Comparison of ENCODE assay signal across 20 mouse cellular contexts in the genomic region with DNA sequence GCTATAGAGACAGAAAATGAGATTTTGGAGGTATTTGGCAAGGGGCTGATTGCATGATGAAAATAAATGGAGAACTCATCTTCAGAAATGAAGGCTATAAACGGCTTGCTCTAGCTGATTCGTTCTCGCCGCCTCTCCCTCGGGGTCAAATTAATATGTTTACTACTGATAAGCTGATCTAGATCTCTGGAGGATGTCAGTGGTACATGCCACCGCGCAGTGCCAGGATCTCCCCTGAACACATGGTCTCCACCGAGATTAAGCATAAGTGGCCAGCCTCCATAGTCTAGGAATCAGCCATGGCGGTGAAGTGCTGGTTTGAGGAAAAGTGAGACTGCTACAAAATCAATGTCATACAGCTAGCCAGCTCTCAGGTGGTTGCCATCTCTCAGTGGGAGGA.
"Had no signal": no experiment of that assay in that cellular context is flagged by ENCODE, and none has a peak within 500 bp of the region (broad histone marks: within the 10 kb centered on the region; RNA-seq: fewer than 3 reads in every experiment).

No protein-coding gene starts in this region.

- ATAC-seq: liver, postnatal 0 days; lung, postnatal 0 days; midbrain, embryonic 15.5 days had no signal

- H3K9ac ChIP-seq: limb, embryonic 12.5 days; limb, embryonic 15.5 days; liver, embryonic 14.5 days; liver, postnatal 0 days; lung, embryonic 14.5 days; midbrain, embryonic 12.5 days; midbrain, embryonic 15.5 days; neural tube, embryonic 13.5 days; stomach, embryonic 15.5 days had no signal

- H3K4me1 ChIP-seq: limb, embryonic 15.5 days; midbrain, embryonic 12.5 days; midbrain, embryonic 15.5 days; stomach, embryonic 15.5 days had no signal

- H3K4me3 ChIP-seq: limb, embryonic 12.5 days; limb, embryonic 15.5 days; midbrain, embryonic 12.5 days; midbrain, embryonic 15.5 days; myocyte; neural tube, embryonic 13.5 days; stomach, embryonic 15.5 days had no signal

- H3K4me2 ChIP-seq: limb, embryonic 12.5 days; limb, embryonic 15.5 days; liver, embryonic 11.5 days; lung, embryonic 14.5 days; midbrain, embryonic 12.5 days; midbrain, embryonic 15.5 days; neural tube, embryonic 13.5 days; stomach, embryonic 15.5 days had no signal

- H3K36me3 ChIP-seq: limb, embryonic 12.5 days; limb, embryonic 15.5 days; midbrain, embryonic 12.5 days; midbrain, embryonic 15.5 days; neural tube, embryonic 13.5 days; stomach, embryonic 15.5 days had no signal

- DNase-seq: kidney, adult 9 months; kidney, postnatal 14 days; kidney, postnatal 4 days; left cerebral cortex, postnatal 4 days; liver, postnatal 0 days; lung, embryonic 14.5 days; retina, postnatal 1 day; right cerebral cortex, postnatal 25 days; spleen, adult 18-20 months; thymus, postnatal 25 days had no signal

- H3K9me3 ChIP-seq: limb, embryonic 12.5 days; limb, embryonic 15.5 days; midbrain, embryonic 12.5 days; midbrain, embryonic 15.5 days; stomach, embryonic 15.5 days had no signal

- H3K27ac ChIP-seq: limb, embryonic 12.5 days; limb, embryonic 15.5 days; liver, embryonic 14.5 days; midbrain, embryonic 12.5 days; midbrain, embryonic 15.5 days; neural tube, embryonic 13.5 days; stomach, embryonic 15.5 days had no signal

- H3K27me3 ChIP-seq: limb, embryonic 12.5 days; limb, embryonic 15.5 days; midbrain, embryonic 12.5 days; midbrain, embryonic 15.5 days; neural tube, embryonic 13.5 days; stomach, embryonic 15.5 days had no signal
